Mouse (Mus musculus) forebrain, embryonic 15.5 days (tissue): Measurements from ENCODE around the gene Scarb1. TPM values are rescaled to one million over a fixed set of nuclear protein-coding genes. Genes with fewer than 3 reads are reported as not detected.

ENCODE experiments used
- ATAC-seq: fragments of 200-750 bp; cut with Nextera tagmentation; replicated peaks from 2 replicates; pipeline ENCODE4 v1.8.0; 2017; ENCODE audit warnings: mild to moderate bottlenecking, moderate TSS enrichment, moderate library complexity
- H3K27ac ChIP-seq: fragments of 300-500 bp; sonication (generic); replicated peaks from 2 replicates; pipeline ENCODE4 v1.5.1; 2015; ENCODE audit warnings: mild to moderate bottlenecking, inconsistent platforms
- H3K27me3 ChIP-seq: fragments of 300-500 bp; sonication (generic); 2 replicates; pipeline ENCODE4 v1.6.1; 2015; ENCODE audit warnings: inconsistent platforms
- H3K36me3 ChIP-seq: fragments of 300-500 bp; sonication (generic); 2 replicates; pipeline ENCODE4 v1.6.1; 2015; ENCODE audit warnings: mild to moderate bottlenecking, inconsistent platforms
- H3K4me1 ChIP-seq: fragments of 300-500 bp; sonication (generic); 2 replicates; pipeline ENCODE4 v1.6.1; 2015; ENCODE audit warnings: inconsistent platforms
- H3K4me2 ChIP-seq: fragments of 300-500 bp; sonication (generic); replicated peaks from 2 replicates; pipeline ENCODE4 v1.6.1; 2015; ENCODE audit warnings: mild to moderate bottlenecking, inconsistent platforms
- H3K4me3 ChIP-seq: fragments of 300-500 bp; sonication (generic); 2 replicates; pipeline ENCODE4 v1.5.1; 2015; ENCODE audit warnings: mild to moderate bottlenecking, inconsistent platforms
- H3K9ac ChIP-seq: fragments of 300-500 bp; sonication (generic); replicated peaks from 2 replicates; pipeline ENCODE4 v1.6.1; 2015; ENCODE audit warnings: mild to moderate bottlenecking, inconsistent platforms
- H3K9me3 ChIP-seq: fragments of 300-500 bp; sonication (generic); 2 replicates; pipeline ENCODE4 v1.6.1; 2016; ENCODE audit warnings: inconsistent platforms
- WGBS: fragments of 180-500 bp; shearing (Covaris S2); methylation state at CpG from one replicate; pipeline ENCODE4 v1.1.7; 2015; ENCODE audit warnings: mixed read lengths; 5-methylcytosine and 5-hydroxymethylcytosine counted together
- polyA plus RNA-seq: library from polyadenylated mRNA; unstranded; fragments of >200 nt; fragmentation: Nextera tagmentation; extraction: Ambion mirVana; gene quantifications from 2 replicates; pipeline ENCODE4 v1.2.1, GENCODE M21; 2015

Gene Scarb1
- polyA plus RNA-seq, 1 experiment from 2014 or later = 28.5 TPM

DNA sequence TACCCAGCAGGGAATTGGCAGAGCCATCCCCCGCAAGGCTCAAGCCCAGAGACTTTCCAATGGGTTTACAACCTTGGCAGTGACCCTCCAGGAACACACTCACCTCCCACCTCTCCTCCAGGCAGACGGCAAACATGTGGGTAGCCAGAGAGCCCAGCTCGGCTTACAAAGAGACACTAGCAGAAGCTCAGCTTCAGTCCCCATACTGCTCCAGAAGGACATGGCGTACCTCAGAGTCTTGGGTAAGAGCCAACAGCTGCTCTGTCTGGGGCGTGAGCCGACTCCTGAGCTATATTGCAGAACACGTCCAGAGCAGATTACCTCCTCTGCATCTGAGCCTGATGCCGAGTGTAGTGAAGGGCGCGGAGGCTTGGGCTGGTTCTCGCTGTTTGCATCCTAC, 15.0 kb downstream of the Scarb1 start:
- H3K9me3 ChIP-seq = no peaks in the 10 kb centered on the region
- H3K36me3 ChIP-seq = no peaks in the 10 kb centered on the region
- no peak overlapping the region for H3K4me2 ChIP-seq
- H3K9ac ChIP-seq = no peak overlapping the region
- no peaks in the 10 kb centered on the region for H3K27me3 ChIP-seq
- WGBS = 76% methylated on average over 11 of the region's 11 CpGs
- no peak overlapping the region for H3K27ac ChIP-seq
- no peak for ATAC-seq
- H3K4me1 ChIP-seq = peaks cover 12% of the 10 kb centered on the region; the same call in 1 of the 2 replicates
- no peak overlapping the region for H3K4me3 ChIP-seq

DNA sequence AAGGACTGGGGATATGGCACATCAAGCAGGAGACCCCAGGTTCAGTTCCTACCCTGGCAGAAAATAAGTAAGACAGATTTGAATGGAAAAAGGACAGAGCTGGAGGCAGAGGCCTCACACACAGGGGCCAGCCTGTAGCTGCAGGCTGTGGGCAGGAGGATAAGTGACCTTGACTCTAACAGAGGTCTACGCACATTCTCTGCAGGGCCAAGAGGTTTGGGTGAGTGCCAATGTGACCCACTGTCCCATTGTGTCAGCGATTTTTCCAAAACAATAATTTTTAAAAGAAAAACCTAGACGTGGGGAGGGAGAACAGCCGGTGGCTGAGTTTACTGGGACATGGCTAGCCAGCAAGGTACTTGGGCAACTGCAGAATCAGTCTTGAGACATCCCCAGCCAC, 15.6 kb downstream of the Scarb1 start:
- Histone ChIP-seq H3K4me2 (no peak overlapping the region), H3K9me3 (no peaks in the 10 kb centered on the region), H3K36me3 (no peaks in the 10 kb centered on the region), H3K4me1 (peaks cover 12% of the 10 kb centered on the region; the same call in 1 of the 2 replicates), H3K9ac (no peak overlapping the region), H3K27me3 (no peaks in the 10 kb centered on the region), H3K4me3 (no peak overlapping the region), H3K27ac (no peak overlapping the region)
- no peak for ATAC-seq
- WGBS = 77% methylated on average over 4 of the region's 4 CpGs

DNA sequence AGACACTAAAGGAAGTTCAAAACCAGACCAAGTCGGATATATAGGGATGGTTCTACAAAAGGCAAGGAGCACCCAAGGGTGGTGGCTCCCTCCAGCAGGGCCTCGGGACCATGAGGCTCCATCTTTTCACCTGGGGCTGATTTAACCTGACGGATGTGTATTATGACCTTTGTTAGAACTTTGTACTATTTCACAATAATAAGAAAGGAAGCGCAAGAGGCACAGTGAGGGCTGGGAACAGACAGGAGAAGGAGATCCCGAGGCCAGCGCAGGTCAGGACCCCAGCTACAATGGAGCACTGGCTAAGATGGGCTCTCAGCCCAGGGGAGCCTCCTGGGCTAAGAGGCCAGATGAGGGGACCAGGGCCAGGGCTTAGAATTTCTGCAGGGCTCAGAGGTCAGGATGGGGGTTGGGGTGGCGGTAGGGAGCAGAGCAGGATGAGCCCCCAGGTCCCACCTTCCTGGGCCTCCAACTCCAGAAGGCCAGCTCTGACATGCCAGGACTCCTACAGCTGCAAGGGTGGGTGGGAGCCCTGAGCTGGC, 16.9 kb downstream of the Scarb1 start:
- no peak for ATAC-seq
- H3K27me3 ChIP-seq = no peaks in the 10 kb centered on the region
- no peaks in the 10 kb centered on the region for H3K36me3 ChIP-seq
- no peak overlapping the region for H3K4me3 ChIP-seq
- H3K4me2 ChIP-seq = no peak overlapping the region
- H3K4me1 ChIP-seq = peaks cover 16% of the 10 kb centered on the region; the same call in 1 of the 2 replicates
- 88% methylated on average over 7 of the region's 7 CpGs for WGBS
- no peaks in the 10 kb centered on the region for H3K9me3 ChIP-seq
- H3K9ac ChIP-seq = no peak overlapping the region
- no peak overlapping the region for H3K27ac ChIP-seq

DNA sequence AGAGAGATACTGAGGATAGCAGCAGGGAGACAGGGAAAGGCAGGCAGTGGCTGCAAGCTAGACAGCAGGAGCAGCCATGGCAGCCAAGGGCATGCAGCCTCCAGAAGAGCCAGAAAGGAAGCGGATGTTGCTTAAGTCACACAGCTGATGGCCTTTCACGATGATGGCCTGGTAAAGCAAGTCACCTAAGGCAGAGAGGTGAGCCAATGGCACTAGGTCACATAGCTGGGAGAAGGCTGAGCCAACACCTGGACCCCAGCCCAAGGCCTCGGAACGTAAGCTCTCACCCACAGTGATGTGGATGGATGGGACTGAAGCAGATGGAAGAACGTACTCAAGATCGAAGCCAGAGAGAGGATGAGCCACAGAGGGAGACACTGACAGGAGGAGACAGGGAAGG, 17.8 kb downstream of the Scarb1 start:
- H3K9me3 ChIP-seq = no peaks in the 10 kb centered on the region
- H3K27ac ChIP-seq = no peak overlapping the region

DNA sequence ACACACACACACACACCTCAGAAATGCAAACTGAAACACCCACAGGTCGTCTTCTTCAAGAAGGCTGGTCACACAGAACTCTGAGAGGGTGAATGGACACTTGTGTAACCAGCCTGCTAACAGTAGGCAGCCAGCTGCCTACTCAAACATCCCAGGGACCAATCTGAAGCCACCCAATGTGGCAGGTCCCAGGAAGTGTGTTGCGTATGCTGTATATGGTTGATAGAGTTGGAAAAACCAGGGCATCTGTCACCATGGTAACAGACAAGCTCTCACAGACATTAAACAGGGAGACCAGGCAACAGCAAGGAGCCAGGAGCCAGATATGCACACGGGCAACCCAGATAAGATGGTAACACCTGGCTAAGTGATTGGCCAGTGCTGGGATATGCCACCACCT, 19.1 kb downstream of the Scarb1 start:
- Histone ChIP-seq H3K27me3 (no peaks in the 10 kb centered on the region), H3K4me1 (peaks cover 11% of the 10 kb centered on the region; the same call in 1 of the 2 replicates), H3K9me3 (no peaks in the 10 kb centered on the region), H3K36me3 (no peaks in the 10 kb centered on the region), H3K27ac (no peak overlapping the region), H3K9ac (no peak overlapping the region), H3K4me3 (no peak overlapping the region), H3K4me2 (no peak overlapping the region)
- no peak for ATAC-seq
- 76% methylated on average over 3 of the region's 3 CpGs for WGBS

More for the DNA sequence above, 17.8 kb downstream of the Scarb1 start:
- Histone ChIP-seq H3K27me3 (no peaks in the 10 kb centered on the region), H3K36me3 (no peaks in the 10 kb centered on the region), H3K4me1 (peaks cover 16% of the 10 kb centered on the region; the same call in 1 of the 2 replicates), H3K4me3 (no peak overlapping the region), H3K4me2 (no peak overlapping the region), H3K9ac (no peak overlapping the region)
- WGBS = 86% methylated on average over 6 of the region's 6 CpGs
- ATAC-seq = no peak

DNA sequence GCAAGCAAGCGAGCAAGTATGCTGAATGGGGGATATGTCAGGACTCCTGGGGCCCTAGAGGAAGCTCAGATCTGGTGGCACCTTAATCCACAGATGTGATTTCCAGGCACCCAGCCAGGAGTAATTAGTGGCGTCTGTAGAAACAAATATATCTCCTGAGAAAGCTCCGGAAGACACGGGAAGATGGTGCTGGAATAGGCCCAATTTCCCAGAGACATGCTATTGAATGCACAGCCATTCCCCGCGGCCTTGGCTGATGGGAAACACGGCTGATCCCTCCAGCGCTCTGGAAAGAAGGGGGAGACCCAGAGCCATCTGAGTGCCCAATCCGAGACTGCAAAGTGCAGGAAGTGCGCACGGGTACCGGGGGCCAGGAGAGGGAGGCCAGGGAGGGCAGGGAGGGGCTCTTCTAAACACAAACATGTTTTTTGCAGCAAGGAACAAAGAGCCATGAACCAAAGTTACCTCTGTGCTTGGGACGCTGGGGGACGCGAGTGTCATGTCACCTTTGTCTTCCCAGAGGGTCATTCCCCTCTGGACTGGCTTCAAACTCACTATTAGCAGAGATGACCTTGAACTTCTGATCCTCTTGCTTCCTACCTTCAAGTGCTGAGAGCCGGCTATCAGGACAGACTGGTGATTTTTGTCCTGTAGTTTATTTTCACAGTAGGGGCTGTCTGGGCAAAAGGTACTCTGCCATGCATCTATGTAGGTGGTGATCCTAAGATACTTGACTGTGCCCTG, 21.7 kb downstream of the Scarb1 start:
- Histone ChIP-seq H3K27me3 (no peaks in the 10 kb centered on the region), H3K27ac (no peak overlapping the region; the same call in 1 of the 2 replicates), H3K4me1 (peaks cover 5% of the 10 kb centered on the region; the same call in 1 of the 2 replicates), H3K9ac (no peak overlapping the region), H3K4me2 (no peak overlapping the region), H3K4me3 (no peak overlapping the region), H3K36me3 (no peaks in the 10 kb centered on the region), H3K9me3 (no peaks in the 10 kb centered on the region)
- ATAC-seq = no peak
- WGBS = 67% methylated on average over 16 of the region's 16 CpGs

DNA sequence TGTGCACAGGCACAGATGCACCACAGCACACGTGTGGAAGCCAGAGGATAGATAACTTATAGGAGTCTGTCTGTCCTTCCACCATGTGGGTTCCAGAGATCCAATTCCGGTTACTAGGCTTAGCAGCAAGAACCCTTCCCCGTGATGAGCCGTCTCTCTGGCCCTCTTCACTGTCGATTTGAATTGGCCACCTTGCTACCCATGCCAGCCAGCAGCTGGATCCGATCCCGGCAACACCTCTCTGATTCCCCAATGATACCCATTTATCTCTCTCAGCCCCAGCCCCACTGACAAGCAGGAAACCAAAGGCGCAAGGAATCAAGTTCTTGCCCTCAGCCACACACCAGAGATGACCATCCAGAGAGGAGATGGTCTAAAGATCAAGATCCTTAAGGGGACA, 22.9 kb downstream of the Scarb1 start:
- no peaks in the 10 kb centered on the region for H3K36me3 ChIP-seq
- H3K9me3 ChIP-seq = no peaks in the 10 kb centered on the region
- no peak for ATAC-seq
- 90% methylated on average over 8 of the region's 8 CpGs for WGBS
- H3K27me3 ChIP-seq = no peaks in the 10 kb centered on the region
- 0 out of 2 replicates have a peak, but pooled peaks cover 5% of the 10 kb centered on the region for H3K4me1 ChIP-seq
- H3K9ac ChIP-seq = no peak overlapping the region
- no peak overlapping the region for H3K27ac ChIP-seq
- H3K4me3 ChIP-seq = no peak overlapping the region
- H3K4me2 ChIP-seq = no peak overlapping the region

DNA sequence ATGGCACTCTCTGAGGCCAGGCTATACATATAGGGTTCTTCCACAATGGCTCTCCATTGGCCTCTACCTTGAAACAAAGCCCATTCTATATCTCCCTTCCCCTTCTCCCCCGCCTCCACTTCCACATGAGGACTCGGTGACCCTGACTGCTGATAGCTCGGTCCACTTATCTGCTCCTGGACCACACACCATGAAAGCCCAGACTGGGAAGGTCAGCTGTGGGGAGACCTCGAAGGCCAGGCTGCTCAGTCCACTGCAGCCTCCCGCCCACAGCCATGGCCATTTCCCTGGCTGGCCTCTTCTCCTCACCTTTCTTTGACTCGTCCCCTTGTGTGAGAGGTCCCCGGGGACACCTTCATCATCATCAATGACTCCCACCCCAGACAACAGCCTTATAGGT, 23.6 kb downstream of the Scarb1 start:
- Histone ChIP-seq H3K9me3 (no peaks in the 10 kb centered on the region), H3K27ac (no peak overlapping the region), H3K4me2 (no peak overlapping the region), H3K9ac (no peak overlapping the region), H3K4me1 (0 out of 2 replicates have a peak, but pooled peaks cover 5% of the 10 kb centered on the region), H3K36me3 (no peaks in the 10 kb centered on the region), H3K27me3 (no peaks in the 10 kb centered on the region), H3K4me3 (no peak overlapping the region)
- ATAC-seq = no peak
- WGBS = 86% methylated on average over 7 of the region's 7 CpGs

DNA sequence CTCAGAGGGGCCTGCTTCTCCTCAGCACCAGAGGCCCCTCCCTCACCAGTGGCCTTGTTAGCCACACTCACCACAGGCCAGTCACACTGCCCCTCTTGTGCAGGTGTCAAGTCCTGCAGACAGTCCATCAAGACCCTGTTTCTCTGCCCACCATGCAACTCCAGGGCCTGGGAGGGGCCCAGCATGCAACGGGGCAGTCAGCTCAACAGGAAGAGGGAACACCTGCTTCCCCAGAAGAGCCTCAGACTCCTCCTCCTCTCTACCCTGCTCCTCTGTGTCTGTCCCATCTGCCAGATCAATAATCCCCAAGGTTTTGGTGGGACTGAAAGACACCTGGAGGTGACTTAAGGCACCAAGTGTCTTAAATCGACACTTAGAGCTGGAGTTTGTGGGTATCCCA, 24.1 kb downstream of the Scarb1 start:
- Histone ChIP-seq H3K27ac (no peak overlapping the region), H3K4me1 (0 out of 2 replicates have a peak, but pooled peaks cover 5% of the 10 kb centered on the region)
- WGBS = 79% methylated on average over 2 of the region's 2 CpGs

DNA sequence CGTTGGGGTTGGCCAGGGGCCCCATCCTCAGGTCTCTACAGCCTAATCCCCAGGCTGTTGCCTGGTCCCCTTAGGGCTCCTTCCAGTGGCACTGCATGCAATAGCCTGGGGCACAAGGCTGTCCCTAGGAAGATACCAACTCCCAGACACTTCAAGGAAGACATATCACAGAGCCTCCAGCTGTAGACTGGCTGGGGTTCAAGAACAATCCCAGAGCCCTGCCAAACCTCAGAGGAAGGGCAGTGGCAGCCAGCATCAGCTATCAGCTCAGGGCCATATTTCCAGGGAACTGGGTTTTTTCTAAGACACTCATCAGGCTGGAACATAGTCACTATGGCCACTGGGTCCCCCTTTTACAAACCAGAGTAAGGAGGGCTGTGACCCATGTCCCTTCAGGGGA, 25.8 kb downstream of the Scarb1 start:
- H3K9ac ChIP-seq = no peak overlapping the region
- 83% methylated on average over 1 of the region's 1 CpGs for WGBS
- H3K27ac ChIP-seq = no peak overlapping the region
- H3K36me3 ChIP-seq = no peaks in the 10 kb centered on the region
- H3K4me2 ChIP-seq = no peak overlapping the region
- ATAC-seq = no peak
- H3K27me3 ChIP-seq = no peaks in the 10 kb centered on the region
- 0 out of 2 replicates have a peak, but pooled peaks cover 5% of the 10 kb centered on the region for H3K4me1 ChIP-seq
- H3K9me3 ChIP-seq = no peaks in the 10 kb centered on the region
- H3K4me3 ChIP-seq = no peak overlapping the region

More for the DNA sequence above, 24.1 kb downstream of the Scarb1 start:
- Histone ChIP-seq H3K4me2 (no peak overlapping the region), H3K27me3 (no peaks in the 10 kb centered on the region), H3K9me3 (no peaks in the 10 kb centered on the region), H3K36me3 (no peaks in the 10 kb centered on the region), H3K9ac (no peak overlapping the region), H3K4me3 (no peak overlapping the region)
- ATAC-seq = no peak

DNA sequence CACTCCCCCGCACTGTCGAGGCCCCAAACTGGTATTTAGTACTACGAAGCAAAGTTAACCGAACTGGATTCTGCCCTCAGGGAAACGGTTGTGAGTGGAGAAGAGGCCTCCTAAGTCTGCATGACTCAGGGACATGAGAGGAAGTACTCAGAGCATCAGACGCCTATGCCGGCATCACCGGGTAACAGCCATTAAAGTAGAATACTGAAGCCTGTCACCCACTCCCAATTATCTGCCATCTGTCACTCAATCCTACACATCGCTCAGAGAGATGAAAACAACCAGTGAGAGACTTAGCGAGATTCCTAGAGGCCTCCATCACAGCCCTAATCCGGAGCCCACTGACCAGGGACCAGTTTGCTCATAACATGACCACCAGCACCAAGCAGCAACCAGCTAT, 26.9 kb downstream of the Scarb1 start:
- ATAC-seq = no peak
- Histone ChIP-seq H3K4me3 (no peak overlapping the region), H3K9me3 (no peaks in the 10 kb centered on the region), H3K4me2 (no peak overlapping the region), H3K27me3 (no peaks in the 10 kb centered on the region), H3K36me3 (no peaks in the 10 kb centered on the region), H3K27ac (no peak overlapping the region), H3K9ac (no peak overlapping the region), H3K4me1 (0 out of 2 replicates have a peak, but pooled peaks cover under 1% of the 10 kb centered on the region)
- WGBS = 66% methylated on average over 11 of the region's 11 CpGs

DNA sequence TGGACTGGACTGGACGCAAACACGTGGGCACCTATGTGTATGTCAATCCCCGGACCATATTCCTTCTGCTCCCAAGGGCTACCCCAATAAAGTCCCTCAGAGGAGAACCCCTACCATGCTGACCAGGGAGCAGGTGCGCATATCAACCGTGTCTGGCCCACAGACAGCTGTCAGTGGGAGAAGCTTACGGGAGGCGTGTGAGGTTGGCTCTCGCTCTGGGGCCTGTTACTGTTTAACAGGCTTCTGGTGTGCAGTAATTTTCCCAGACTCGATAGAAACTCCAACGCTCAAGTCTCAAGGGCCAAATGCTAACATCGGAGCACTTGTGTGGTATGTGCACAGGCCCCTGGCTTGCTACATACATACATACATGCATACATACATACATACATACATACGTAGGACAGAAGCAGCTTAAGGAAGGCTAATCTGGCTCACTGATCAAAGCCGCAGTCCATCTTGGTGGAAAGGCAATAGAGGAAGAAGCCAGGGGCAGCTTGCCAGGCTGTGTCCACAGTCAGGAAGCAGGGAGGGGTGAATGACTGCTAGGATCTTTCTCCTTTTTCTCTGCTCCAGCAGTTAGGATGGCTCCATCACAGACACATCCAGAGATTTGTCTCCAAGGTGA, 27.8 kb downstream of the Scarb1 start:
- no peaks in the 10 kb centered on the region for H3K36me3 ChIP-seq
- H3K4me2 ChIP-seq = no peak overlapping the region
- no peaks in the 10 kb centered on the region for H3K4me1 ChIP-seq
- H3K4me3 ChIP-seq = no peak overlapping the region
- no peaks in the 10 kb centered on the region for H3K27me3 ChIP-seq
- H3K9me3 ChIP-seq = no peaks in the 10 kb centered on the region
- WGBS = 93% methylated on average over 13 of the region's 13 CpGs
- no peak for ATAC-seq
- no peak overlapping the region for H3K9ac ChIP-seq
- no peak overlapping the region for H3K27ac ChIP-seq
